Mouse (Mus musculus) lung, postnatal 0 days (tissue): Measurements from ENCODE around the gene Kcnk2.
A peak's percentile ranks its signal among the peaks of the same experiment; 100 is the strongest.

ENCODE experiments used
- CTCF ChIP-seq: IDR thresholded peaks from 2 replicates; pipeline ENCODE4 v1.5.1; 2016; ENCODE audit warnings: antibody characterized with exemption, mild to moderate bottlenecking
- EP300 ChIP-seq: IDR thresholded peaks from 2 replicates; pipeline ENCODE4 v1.6.1; 2016; ENCODE audit warnings: antibody characterized with exemption, mild to moderate bottlenecking, control low read depth

DNA sequence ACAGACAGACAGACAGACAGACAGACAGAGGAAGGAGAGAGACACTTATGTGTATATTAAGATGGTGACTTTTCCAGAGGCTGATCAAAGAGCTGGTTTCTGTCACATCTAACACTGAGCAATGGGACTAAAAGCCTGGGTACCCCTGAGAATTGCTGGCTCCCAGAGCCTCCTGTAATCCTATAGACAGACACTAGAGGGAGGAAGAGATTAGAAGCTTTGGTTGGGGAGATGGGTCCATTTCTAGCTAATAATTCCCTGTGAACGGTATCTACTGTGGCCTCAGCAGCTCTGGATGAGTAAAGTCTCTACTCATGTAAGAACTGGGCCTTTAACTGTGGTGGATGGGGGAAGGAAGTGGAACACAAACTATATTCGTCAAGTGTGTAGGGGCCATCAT, 86.2 kb downstream of the Kcnk2 start:
- peak; percentile 63 for TF ChIP-seq CTCF
- TF ChIP-seq EP300 = no peak
